8 mouse cellular contexts compared by ENCODE assay signal in the genomic region with DNA sequence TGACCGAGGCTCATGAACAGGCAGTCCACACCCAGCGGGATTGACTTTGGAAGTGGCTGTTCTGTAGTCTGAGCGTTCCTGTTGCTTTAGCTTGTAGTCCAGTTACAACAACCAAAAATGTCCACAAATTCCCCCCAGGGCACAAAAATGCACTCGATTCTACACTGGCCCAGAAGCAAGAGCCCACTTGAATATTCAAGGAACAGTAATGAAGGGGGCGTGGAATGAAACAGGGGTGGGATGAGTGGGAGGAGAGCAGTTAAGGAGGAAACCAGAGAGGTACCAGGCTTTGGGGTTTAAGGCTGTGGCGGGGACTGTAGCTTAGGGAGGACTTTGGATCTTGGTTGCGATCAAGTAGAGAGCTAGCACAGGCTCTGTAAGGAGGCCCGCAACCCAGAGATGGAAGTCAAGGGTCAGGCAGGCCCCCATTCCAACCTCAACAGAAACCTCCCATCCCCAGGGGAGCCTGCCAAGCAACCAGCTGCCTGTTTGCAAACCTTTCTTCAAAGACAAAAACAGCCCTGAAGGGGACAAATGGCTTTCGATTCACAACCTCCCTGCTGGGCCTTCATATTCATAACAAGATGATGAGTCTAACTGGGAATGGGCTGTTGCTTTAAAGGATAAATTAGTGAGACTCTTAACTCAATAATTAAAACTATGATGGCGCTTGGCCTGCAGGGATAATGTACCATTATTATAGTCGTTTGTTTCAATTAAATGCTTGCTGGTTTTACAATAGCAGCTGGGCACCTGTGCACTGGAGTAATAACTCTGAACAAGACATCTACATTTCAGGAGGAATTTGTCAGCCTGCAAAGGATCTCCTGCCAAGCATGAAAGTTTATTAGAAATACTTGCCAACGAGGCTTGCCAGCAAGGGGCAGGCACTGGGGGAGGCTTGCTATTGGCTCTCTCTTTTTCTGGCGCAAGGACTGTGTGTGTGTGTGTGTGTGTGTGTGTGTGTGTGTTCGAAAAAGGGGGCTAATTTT.
A peak's percentile ranks its signal among the peaks of the same experiment; 100 is the strongest.
DNase-seq lines count a peak whose midpoint lies in the region; ATAC-seq lines count a peak whose summit lies in the region.

No protein-coding gene starts in this region.

- no peaks in the 10 kb centered on the region for H3K36me3 ChIP-seq in limb, embryonic 13.5 days

- H3K4me3 ChIP-seq in limb, embryonic 13.5 days = no peak overlapping the region

- 31% methylated on average over 14 of the region's 14 CpGs for WGBS in limb, embryonic 13.5 days

- H3K27me3 ChIP-seq in limb, embryonic 13.5 days = peaks cover 71% of the 10 kb centered on the region

- peak overlapping the region; percentile 44; the same call in 1 of the 2 replicates for H3K27ac ChIP-seq in limb, embryonic 13.5 days

- no peak overlapping the region for H3K4me2 ChIP-seq in limb, embryonic 13.5 days (replicated peaks)

- DNase-seq in cerebellum, postnatal 14 days = peak; percentile 59 to 65
- DNase-seq in cerebellum, adult 11 months = no peak
- peak; percentile 28 for DNase-seq in ovary, adult 18-20 months (ENCODE audit: low spot score)
- no peak for DNase-seq in ovary, postnatal 36 days (ENCODE audit: low spot score)
- DNase-seq in retina, embryonic 14.5 days (ENCODE audit: low spot score) = peak; percentile 50
- no peak for DNase-seq in gastrocnemius, postnatal 10 days
- DNase-seq in urinary bladder, postnatal 10 days (ENCODE audit: low spot score) = no peak

- no peak overlapping the region for H3K9ac ChIP-seq in limb, embryonic 13.5 days

- no peak for ATAC-seq in limb, embryonic 13.5 days (ENCODE audit: low FRiP score, low read depth)

- no peaks in the 10 kb centered on the region for H3K9me3 ChIP-seq in limb, embryonic 13.5 days

- H3K4me1 ChIP-seq in limb, embryonic 13.5 days = peaks cover 35% of the 10 kb centered on the region

Comparison
In these comparisons a context has a peak if more than half of its experiments do, and no peak if none do; other contexts are left out.
1. DNase-seq: peak in cerebellum, postnatal 14 days (2 of 2), ovary, adult 18-20 months (single experiment) and retina, embryonic 14.5 days (single experiment); none in cerebellum, adult 11 months (single experiment), ovary, postnatal 36 days (single experiment), gastrocnemius, postnatal 10 days (single experiment) and urinary bladder, postnatal 10 days (single experiment).